Mouse (Mus musculus) hindbrain, embryonic 11.5 days (tissue): ENCODE results near the gene Srf. TPM values are rescaled to one million over a fixed set of nuclear protein-coding genes. Genes with fewer than 3 reads are reported as not detected.

Source experiments
- ATAC-seq: fragments of 200-750 bp; cut with Nextera tagmentation; 2 replicates; pipeline ENCODE4 v1.8.0; 2017; ENCODE audit warnings: mild to moderate bottlenecking, moderate TSS enrichment, moderate library complexity; ENCODE audit not compliant: low FRiP score
- DNase-seq: peaks from one replicate; pipeline ENCODE4 v3.0.0-alpha.2; 2015; ENCODE audit warnings: low spot score
- H3K27ac ChIP-seq: fragments of 300-500 bp; sonication (generic); 2 replicates; pipeline ENCODE4 v1.5.1; 2014; ENCODE audit warnings: mild to moderate bottlenecking, low read depth, low read length
- H3K27me3 ChIP-seq: fragments of 300-500 bp; sonication (generic); 2 replicates; pipeline ENCODE4 v1.6.1; 2014; ENCODE audit warnings: mild to moderate bottlenecking, low read length, moderate library complexity, mixed read lengths; ENCODE audit not compliant: control insufficient read depth, insufficient read depth
- H3K36me3 ChIP-seq: fragments of 300-500 bp; sonication (generic); 2 replicates; pipeline ENCODE4 v1.6.1; 2014; ENCODE audit warnings: mild to moderate bottlenecking, low read length, moderate library complexity, mixed read lengths; ENCODE audit not compliant: control insufficient read depth, insufficient read depth
- H3K4me1 ChIP-seq: fragments of 300-500 bp; sonication (generic); replicated peaks from 2 replicates; pipeline ENCODE4 v1.6.1; 2014; ENCODE audit warnings: low read length, mixed read lengths; ENCODE audit not compliant: control insufficient read depth, insufficient read depth
- H3K4me2 ChIP-seq: fragments of 300-500 bp; sonication (generic); replicated peaks from 2 replicates; pipeline ENCODE4 v1.6.1; 2014; ENCODE audit warnings: mild to moderate bottlenecking, low read depth, low read length
- H3K4me3 ChIP-seq: fragments of 300-500 bp; sonication (generic); 2 replicates; pipeline ENCODE4 v1.5.1; 2014; ENCODE audit warnings: low read depth, low read length
- H3K9ac ChIP-seq: fragments of 300-500 bp; sonication (generic); 2 replicates; pipeline ENCODE4 v1.6.1; 2014; ENCODE audit warnings: low read depth, low read length
- H3K9me3 ChIP-seq: fragments of 300-500 bp; sonication (generic); 2 replicates; pipeline ENCODE4 v1.6.1; 2016; ENCODE audit warnings: low read length; ENCODE audit not compliant: control insufficient read depth
- WGBS: fragments of 180-500 bp; shearing (Covaris S2); extraction: QIAGEN DNeasy Blood & Tissue Kit; methylation state at CpG from one replicate; pipeline ENCODE4 v1.1.7; 2014; 5-methylcytosine and 5-hydroxymethylcytosine counted together
- polyA plus RNA-seq: library from polyadenylated mRNA; unstranded; fragments of >200 nt; fragmentation: Nextera tagmentation; extraction: Ambion mirVana; gene quantifications from 2 replicates; pipeline ENCODE4 v1.2.1, GENCODE M21; 2014

Srf gene
- polyA plus RNA-seq, 1 experiment from 2014 or later: 8.2 TPM

- Histone ChIP-seq H3K9me3 (no peaks in the 10 kb centered on the region), H3K4me2 (no peak overlapping the region), H3K9ac (no peak overlapping the region; the same call in 1 of the 2 replicates), H3K4me3 (no peak overlapping the region), H3K27ac (no peak overlapping the region), H3K36me3 (peaks cover 14% of the 10 kb centered on the region; the same call in 1 of the 2 replicates), H3K4me1 (peaks cover 5% of the 10 kb centered on the region; the same call in 1 of the 2 replicates), H3K27me3 (peaks cover 5% of the 10 kb centered on the region; the same call in 1 of the 2 replicates)
- peak; percentile 39 for DNase-seq
- no peak for ATAC-seq
- WGBS: 13% methylated on average over 8 of the region's 8 CpGs
These were observed 9.0 kb downstream of the Srf start for GRCm38 (mm10) chr17:46546995-46547394.

GRCm38 (mm10) chr17:46546591-46546990, 9.4 kb downstream of the Srf start:
- Histone ChIP-seq H3K4me2 (peak overlapping the region; percentile 89), H3K27me3 (peaks cover 5% of the 10 kb centered on the region; the same call in 1 of the 2 replicates), H3K36me3 (peaks cover 14% of the 10 kb centered on the region; the same call in 1 of the 2 replicates), H3K9ac (peak overlapping the region; percentile 82), H3K27ac (no peak overlapping the region), H3K9me3 (no peaks in the 10 kb centered on the region), H3K4me3 (peak overlapping the region; percentile 62), H3K4me1 (peaks cover 5% of the 10 kb centered on the region; the same call in 1 of the 2 replicates)
- no peak for ATAC-seq
- DNase-seq: no peak
- 10% methylated on average over 7 of the region's 7 CpGs for WGBS

GRCm38 (mm10) chr17:46545813-46546564, 10.0 kb downstream of the Srf start, which contains the start of gene Cul9:
TSS of gene Cul9 (minus strand) at chr17:46546388.
- Histone ChIP-seq H3K9me3 (no peaks in the 10 kb centered on the region), H3K27ac (no peak within 1 kb of the TSS), H3K4me1 (peaks cover 5% of the 10 kb centered on the region; the same call in 1 of the 2 replicates), H3K36me3 (0 out of 2 replicates have a peak, but pooled peaks cover 9% of the 10 kb centered on the region), H3K27me3 (peaks cover 5% of the 10 kb centered on the region; the same call in 1 of the 2 replicates), H3K9ac (peak within 1 kb of the TSS; percentile 82), H3K4me3 (peak within 1 kb of the TSS; percentile 62), H3K4me2 (peak within 1 kb of the TSS; percentile 89)
- DNase-seq (peak; percentile 76), ATAC-seq (peak; percentile 81)
- WGBS: 2% methylated on average over 42 of the region's 49 CpGs

- Histone ChIP-seq H3K4me3 (no peak overlapping the region), H3K27me3 (peaks cover 5% of the 10 kb centered on the region; the same call in 1 of the 2 replicates), H3K9me3 (no peaks in the 10 kb centered on the region), H3K4me2 (no peak overlapping the region), H3K27ac (no peak overlapping the region), H3K4me1 (peaks cover 5% of the 10 kb centered on the region; the same call in 1 of the 2 replicates), H3K36me3 (no peaks in the 10 kb centered on the region), H3K9ac (no peak overlapping the region)
- ATAC-seq (no peak), DNase-seq (no peak)
- 90% methylated on average over 12 of the region's 12 CpGs for WGBS
These were observed 12.3 kb downstream of the Srf start for GRCm38 (mm10) chr17:46543661-46544060.

GRCm38 (mm10) chr17:46525579-46526307, 30.2 kb downstream of the Srf start:
- no peak for ATAC-seq

GRCm38 (mm10) chr17:46525065-46525464, 30.9 kb downstream of the Srf start:
- 86% methylated on average over 10 of the region's 10 CpGs for WGBS
- no peaks in the 10 kb centered on the region for H3K4me1 ChIP-seq
- ATAC-seq (no peak), DNase-seq (no peak)
- no peak overlapping the region for H3K27ac ChIP-seq
- no peak overlapping the region for H3K9ac ChIP-seq
- no peak overlapping the region for H3K4me2 ChIP-seq
- no peaks in the 10 kb centered on the region; the same call in 1 of the 2 replicates for H3K27me3 ChIP-seq
- H3K36me3 ChIP-seq: no peaks in the 10 kb centered on the region
- no peak overlapping the region for H3K4me3 ChIP-seq
- H3K9me3 ChIP-seq: no peaks in the 10 kb centered on the region

More at GRCm38 (mm10) chr17:46525579-46526307, 30.2 kb downstream of the Srf start:
- Histone ChIP-seq H3K9ac (no peak overlapping the region), H3K4me2 (no peak overlapping the region), H3K4me1 (no peaks in the 10 kb centered on the region), H3K36me3 (no peaks in the 10 kb centered on the region), H3K27ac (no peak overlapping the region), H3K4me3 (no peak overlapping the region), H3K27me3 (no peaks in the 10 kb centered on the region), H3K9me3 (no peaks in the 10 kb centered on the region)
- DNase-seq: peak; percentile 88
- WGBS: 37% methylated on average over 12 of the region's 12 CpGs

- Histone ChIP-seq H3K9me3 (no peaks in the 10 kb centered on the region), H3K4me3 (no peak overlapping the region), H3K27ac (no peak overlapping the region), H3K36me3 (no peaks in the 10 kb centered on the region), H3K4me2 (no peak overlapping the region), H3K27me3 (peaks cover 4% of the 10 kb centered on the region; the same call in 1 of the 2 replicates), H3K4me1 (no peaks in the 10 kb centered on the region), H3K9ac (no peak overlapping the region; the same call in 1 of the 2 replicates)
- ATAC-seq (no peak), DNase-seq (peak; percentile 31)
- 30% methylated on average over 24 of the region's 24 CpGs for WGBS
These were observed 33.9 kb downstream of the Srf start for GRCm38 (mm10) chr17:46521963-46522668.

GRCm38 (mm10) chr17:46521174-46521573, 34.8 kb downstream of the Srf start:
- Histone ChIP-seq H3K36me3 (no peaks in the 10 kb centered on the region), H3K9ac (no peak overlapping the region), H3K4me2 (no peak overlapping the region), H3K4me3 (no peak overlapping the region), H3K9me3 (no peaks in the 10 kb centered on the region), H3K27ac (no peak overlapping the region), H3K4me1 (no peaks in the 10 kb centered on the region), H3K27me3 (peaks cover 4% of the 10 kb centered on the region; the same call in 1 of the 2 replicates)
- DNase-seq (no peak), ATAC-seq (no peak)
- WGBS: 80% methylated on average over 9 of the region's 9 CpGs
